23 mouse cellular contexts compared by ENCODE assay signal in genomic region chr4:30932358-30932757, GRCm38 (mm10).
A peak's percentile ranks its signal among the peaks of the same experiment; 100 is the strongest.
DNase-seq lines count a peak whose midpoint lies in the region; ATAC-seq and TF ChIP-seq lines count a peak whose summit lies in the region.
"Had no signal": no experiment of that assay in that cellular context is flagged by ENCODE, and none has a peak within 500 bp of the region (broad histone marks: within the 10 kb centered on the region; RNA-seq: fewer than 3 reads in every experiment).

No protein-coding gene starts in this region.

- 44% methylated on average over 3 of the region's 3 CpGs for WGBS in forebrain, embryonic 15.5 days
- 40% methylated on average over 3 of the region's 3 CpGs for WGBS in forebrain, postnatal 0 days
- 74% methylated on average over 3 of the region's 3 CpGs for WGBS in midbrain, embryonic 11.5 days
- 73% methylated on average over 3 of the region's 3 CpGs for WGBS in midbrain, embryonic 10.5 days

- H3K9ac ChIP-seq in forebrain, embryonic 15.5 days (replicated peaks): no peak overlapping the region
- H3K9ac ChIP-seq in forebrain, postnatal 0 days: no peak overlapping the region
- H3K9ac ChIP-seq in midbrain, embryonic 11.5 days (ENCODE audit: low read length): no peak overlapping the region
- H3K9ac ChIP-seq: heart, embryonic 13.5 days; hindbrain, embryonic 14.5 days had no signal

- TF ChIP-seq CTCF in forebrain, postnatal 0 days (IDR thresholded peaks at IDR 0.05; ENCODE audit: low read depth): no peak
- TF ChIP-seq CTCF in brain, embryonic 14.5 days (IDR thresholded peaks at IDR 0.05; ENCODE audit: borderline replicate concordance, extremely low read depth, insufficient read depth, insufficient read length): no peak

- H3K4me2 ChIP-seq in forebrain, embryonic 15.5 days (replicated peaks): no peak overlapping the region
- no peak overlapping the region for H3K4me2 ChIP-seq in forebrain, postnatal 0 days (ENCODE audit: low read depth)
- H3K4me2 ChIP-seq in midbrain, embryonic 11.5 days: no peak overlapping the region
- H3K4me2 ChIP-seq: heart, embryonic 13.5 days; hindbrain, embryonic 14.5 days had no signal

- ATAC-seq in forebrain, embryonic 15.5 days (replicated peaks): peak; percentile 46; the same call in 1 of the 2 replicates
- ATAC-seq in forebrain, postnatal 0 days: no peak
- no peak for ATAC-seq in midbrain, embryonic 11.5 days (ENCODE audit: low FRiP score)
- ATAC-seq: activated CD4-positive, CD25-positive, alpha-beta regulatory T cell, adult 4 months; CD4-positive, CD25-positive, alpha-beta regulatory T cell, adult 4 months; hindbrain, postnatal 0 days; inflammation-experienced regulatory T-cells, adult 6 months had no signal

- no peaks in the 10 kb centered on the region for H3K27me3 ChIP-seq in forebrain, embryonic 15.5 days
- H3K27me3 ChIP-seq in forebrain, postnatal 0 days (ENCODE audit: insufficient read depth, low read length): no peaks in the 10 kb centered on the region
- no peaks in the 10 kb centered on the region for H3K27me3 ChIP-seq in midbrain, embryonic 11.5 days (ENCODE audit: control insufficient read depth, insufficient read depth, low read length)
- H3K27me3 ChIP-seq in midbrain, embryonic 10.5 days (ENCODE audit: low read depth, poor library complexity, severe bottlenecking): no peaks in the 10 kb centered on the region
- H3K27me3 ChIP-seq: heart, embryonic 13.5 days had no signal

- H3K4me3 ChIP-seq in forebrain, embryonic 15.5 days: no peak overlapping the region
- no peak overlapping the region for H3K4me3 ChIP-seq in forebrain, postnatal 0 days (ENCODE audit: low read depth, low read length)
- no peak overlapping the region for H3K4me3 ChIP-seq in midbrain, embryonic 11.5 days (ENCODE audit: low read depth, low read length)
- no peak overlapping the region for H3K4me3 ChIP-seq in midbrain, embryonic 10.5 days
- H3K4me3 ChIP-seq: heart, embryonic 10.5 days; heart, embryonic 13.5 days had no signal

- TF ChIP-seq POLR2A in brain, embryonic 14.5 days (IDR thresholded peaks at IDR 0.05; ENCODE audit: borderline replicate concordance, extremely low read depth, insufficient read depth, insufficient read length, poor library complexity, severe bottlenecking): no peak

- H3K9me3 ChIP-seq in forebrain, embryonic 15.5 days: no peaks in the 10 kb centered on the region
- H3K9me3 ChIP-seq in forebrain, postnatal 0 days (ENCODE audit: low read length): no peaks in the 10 kb centered on the region
- no peaks in the 10 kb centered on the region for H3K9me3 ChIP-seq in midbrain, embryonic 11.5 days (ENCODE audit: control insufficient read depth, low read length)
- H3K9me3 ChIP-seq in midbrain, embryonic 10.5 days (replicated peaks): no peaks in the 10 kb centered on the region
- H3K9me3 ChIP-seq: heart, embryonic 10.5 days; heart, embryonic 13.5 days had no signal

- no peak overlapping the region for H3K27ac ChIP-seq in forebrain, embryonic 15.5 days (replicated peaks)
- H3K27ac ChIP-seq in forebrain, postnatal 0 days (ENCODE audit: low read depth, low read length): no peak overlapping the region
- H3K27ac ChIP-seq in midbrain, embryonic 11.5 days (ENCODE audit: low read depth, low read length): no peak overlapping the region
- no peak overlapping the region for H3K27ac ChIP-seq in midbrain, embryonic 10.5 days (replicated peaks)
- H3K27ac ChIP-seq: heart, embryonic 10.5 days; heart, embryonic 13.5 days; hindbrain, embryonic 14.5 days; hindbrain, postnatal 0 days had no signal

- no peaks in the 10 kb centered on the region for H3K36me3 ChIP-seq in forebrain, embryonic 15.5 days
- H3K36me3 ChIP-seq in forebrain, postnatal 0 days (ENCODE audit: insufficient read depth): no peaks in the 10 kb centered on the region
- no peaks in the 10 kb centered on the region for H3K36me3 ChIP-seq in midbrain, embryonic 11.5 days (ENCODE audit: control insufficient read depth, insufficient read depth, low read length)
- H3K36me3 ChIP-seq in midbrain, embryonic 10.5 days: no peaks in the 10 kb centered on the region
- H3K36me3 ChIP-seq: heart, embryonic 10.5 days; heart, embryonic 13.5 days had no signal

- no peak for DNase-seq in forebrain, postnatal 0 days
- peak; percentile 60 for DNase-seq in midbrain, embryonic 11.5 days (ENCODE audit: low spot score, missing footprints)
- DNase-seq in midbrain, embryonic 10.5 days (ENCODE audit: low spot score): no peak
- peak; percentile 49 for DNase-seq in brain, embryonic 14.5 days (ENCODE audit: low read depth)
- DNase-seq in right cerebral cortex, postnatal 25 days: no peak
- DNase-seq: adrenal gland, adult 8-10 months; adrenal gland, postnatal 25 days; cerebellum, adult 18-20 months; cerebellum, adult 9-10 months; cerebellum, postnatal 14 days; gastrocnemius, postnatal 25 days; heart, adult 18-20 months; heart, postnatal 14 days; heart, postnatal 4 days; kidney, adult 18-20 months had no signal

- H3K4me1 ChIP-seq in forebrain, embryonic 15.5 days: peaks cover 17% of the 10 kb centered on the region
- no peaks in the 10 kb centered on the region for H3K4me1 ChIP-seq in forebrain, postnatal 0 days (ENCODE audit: insufficient read depth)
- no peaks in the 10 kb centered on the region for H3K4me1 ChIP-seq in midbrain, embryonic 11.5 days (ENCODE audit: control insufficient read depth, insufficient read depth, low read length)
- H3K4me1 ChIP-seq in midbrain, embryonic 10.5 days: no peaks in the 10 kb centered on the region
- H3K4me1 ChIP-seq: heart, embryonic 10.5 days; heart, embryonic 13.5 days had no signal

Comparison
In these comparisons a context has a peak if more than half of its experiments do, and no peak if none do; other contexts are left out.
1. DNase-seq: peak in midbrain, embryonic 11.5 days (single experiment) and brain, embryonic 14.5 days (single experiment); none in forebrain, postnatal 0 days (single experiment), midbrain, embryonic 10.5 days (single experiment) and right cerebral cortex, postnatal 25 days (single experiment).